Mouse (Mus musculus): Measurements from ENCODE around the gene Eml3. TPM values are rescaled to one million over a fixed set of nuclear protein-coding genes. Genes with fewer than 3 reads are reported as not detected.

Eml3 gene
- 8.6 and 9.1 TPM in 2 replicates for polyA plus RNA-seq (2015; fragmentation: Nextera tagmentation; extraction: Ambion mirVana)

GRCm38 (mm10) chr19:8929224-8930088, at the start of gene Eml3, which contains the start of gene Rom1:
Eml3 (plus strand) TSS chr19:8929552.
Rom1 (minus strand) TSS chr19:8929356.
- peak; percentile 63 for ATAC-seq
- H3K27ac ChIP-seq (ENCODE audit: low read length) = no peak within 1 kb of the TSS
- peaks cover 7% of the 10 kb centered on the region; the same call in 1 of the 2 replicates for H3K4me1 ChIP-seq (ENCODE audit: control insufficient read depth, insufficient read depth, low read length)
- H3K4me2 ChIP-seq (ENCODE audit: low read length) = peak within 1 kb of the TSS; percentile 81
- H3K4me3 ChIP-seq (ENCODE audit: low read depth, low read length) = peak within 1 kb of the TSS; percentile 47
- peak within 1 kb of the TSS; percentile 75 for H3K9ac ChIP-seq (ENCODE audit: low read depth, low read length)
- H3K36me3 ChIP-seq (ENCODE audit: control insufficient read depth, insufficient read depth, low read length) = peaks cover 12% of the 10 kb centered on the region
- no peaks in the 10 kb centered on the region for H3K9me3 ChIP-seq (replicated peaks; ENCODE audit: control insufficient read depth, low read length, poor library complexity, severe bottlenecking)
- no peaks in the 10 kb centered on the region for H3K27me3 ChIP-seq (ENCODE audit: control insufficient read depth, insufficient read depth, low read depth, low read length)
- WGBS = under 1% methylated on average over 65 of the region's 74 CpGs

- Histone ChIP-seq H3K4me2 (ENCODE audit: low read length) (peak within 1 kb of the TSS; percentile 89), H3K27ac (ENCODE audit: low read length) (peak within 1 kb of the TSS; percentile 85), H3K27me3 (ENCODE audit: control insufficient read depth, insufficient read depth, low read depth, low read length) (no peaks in the 10 kb centered on the region), H3K4me3 (ENCODE audit: low read depth, low read length) (peak within 1 kb of the TSS; percentile 77), H3K4me1 (ENCODE audit: control insufficient read depth, insufficient read depth, low read length) (peaks cover 11% of the 10 kb centered on the region), H3K9me3 (replicated peaks; ENCODE audit: control insufficient read depth, low read length, poor library complexity, severe bottlenecking) (no peaks in the 10 kb centered on the region), H3K36me3 (ENCODE audit: control insufficient read depth, insufficient read depth, low read length) (no peaks in the 10 kb centered on the region; the same call in 1 of the 2 replicates), H3K9ac (ENCODE audit: low read depth, low read length) (peak within 1 kb of the TSS; percentile 92)
- WGBS = under 1% methylated on average over 42 of the region's 42 CpGs
- ATAC-seq = peak; percentile 97
These were observed 48.9 kb upstream of the Eml3 start, which contains the start of gene Uqcc3 for GRCm38 (mm10) chr19:8880311-8881033. Uqcc3 (minus strand) TSS chr19:8880923.

GRCm38 (mm10) chr19:8881034-8881392, 48.3 kb upstream of the Eml3 start:
- Histone ChIP-seq H3K4me1 (ENCODE audit: control insufficient read depth, insufficient read depth, low read length) (peaks cover 11% of the 10 kb centered on the region), H3K4me3 (ENCODE audit: low read depth, low read length) (peak overlapping the region; percentile 77), H3K9ac (ENCODE audit: low read depth, low read length) (peak overlapping the region; percentile 92; the same call in 1 of the 2 replicates), H3K4me2 (ENCODE audit: low read length) (peak overlapping the region; percentile 89), H3K27ac (ENCODE audit: low read length) (no peak overlapping the region), H3K27me3 (ENCODE audit: control insufficient read depth, insufficient read depth, low read depth, low read length) (no peaks in the 10 kb centered on the region), H3K9me3 (replicated peaks; ENCODE audit: control insufficient read depth, low read length, poor library complexity, severe bottlenecking) (no peaks in the 10 kb centered on the region), H3K36me3 (ENCODE audit: control insufficient read depth, insufficient read depth, low read length) (no peaks in the 10 kb centered on the region; the same call in 1 of the 2 replicates)
- 10% methylated on average over 3 of the region's 3 CpGs for WGBS
- ATAC-seq = no peak

GRCm38 (mm10) chr19:8883616-8884015, 45.7 kb upstream of the Eml3 start, which contains the start of the genes Lbhd1 and Gm49403:
Lbhd1 (plus strand) TSS chr19:8883732.
Gm49403 (plus strand) TSS chr19:8883930.
- no peak within 1 kb of the TSS for H3K9ac ChIP-seq (ENCODE audit: low read depth, low read length)
- no peaks in the 10 kb centered on the region for H3K9me3 ChIP-seq (replicated peaks; ENCODE audit: control insufficient read depth, low read length, poor library complexity, severe bottlenecking)
- no peak within 1 kb of the TSS for H3K4me2 ChIP-seq (ENCODE audit: low read length)
- no peak within 1 kb of the TSS for H3K27ac ChIP-seq (ENCODE audit: low read length)
- no peaks in the 10 kb centered on the region for H3K36me3 ChIP-seq (ENCODE audit: control insufficient read depth, insufficient read depth, low read length)
- no peak for ATAC-seq
- no peaks in the 10 kb centered on the region for H3K27me3 ChIP-seq (ENCODE audit: control insufficient read depth, insufficient read depth, low read depth, low read length)
- 54% methylated on average over 3 of the region's 3 CpGs for WGBS
- H3K4me3 ChIP-seq (ENCODE audit: low read depth, low read length) = no peak within 1 kb of the TSS
- peaks cover 23% of the 10 kb centered on the region for H3K4me1 ChIP-seq (ENCODE audit: control insufficient read depth, insufficient read depth, low read length)

GRCm38 (mm10) chr19:8886916-8887584, 42.3 kb upstream of the Eml3 start:
- WGBS = 39% methylated on average over 1 of the region's 1 CpGs
- Histone ChIP-seq H3K9ac (ENCODE audit: low read depth, low read length) (peak overlapping the region; percentile 70; the same call in 1 of the 2 replicates), H3K27ac (ENCODE audit: low read length) (no peak overlapping the region), H3K27me3 (ENCODE audit: control insufficient read depth, insufficient read depth, low read depth, low read length) (no peaks in the 10 kb centered on the region), H3K4me2 (ENCODE audit: low read length) (no peak overlapping the region), H3K9me3 (replicated peaks; ENCODE audit: control insufficient read depth, low read length, poor library complexity, severe bottlenecking) (no peaks in the 10 kb centered on the region), H3K36me3 (ENCODE audit: control insufficient read depth, insufficient read depth, low read length) (no peaks in the 10 kb centered on the region), H3K4me1 (ENCODE audit: control insufficient read depth, insufficient read depth, low read length) (peaks cover 19% of the 10 kb centered on the region), H3K4me3 (ENCODE audit: low read depth, low read length) (no peak overlapping the region)
- ATAC-seq = no peak

- Histone ChIP-seq H3K27me3 (ENCODE audit: control insufficient read depth, insufficient read depth, low read depth, low read length) (no peaks in the 10 kb centered on the region), H3K9me3 (replicated peaks; ENCODE audit: control insufficient read depth, low read length, poor library complexity, severe bottlenecking) (no peaks in the 10 kb centered on the region), H3K27ac (ENCODE audit: low read length) (peak overlapping the region; percentile 88; the same call in 1 of the 2 replicates), H3K4me1 (ENCODE audit: control insufficient read depth, insufficient read depth, low read length) (peaks cover 19% of the 10 kb centered on the region), H3K4me2 (ENCODE audit: low read length) (peak overlapping the region; percentile 90), H3K9ac (ENCODE audit: low read depth, low read length) (peak overlapping the region; percentile 70), H3K36me3 (ENCODE audit: control insufficient read depth, insufficient read depth, low read length) (no peaks in the 10 kb centered on the region), H3K4me3 (ENCODE audit: low read depth, low read length) (peak overlapping the region; percentile 71)
- 16% methylated on average over 19 of the region's 19 CpGs for WGBS
- ATAC-seq = no peak
These were observed 41.5 kb upstream of the Eml3 start for GRCm38 (mm10) chr19:8887585-8888463.

GRCm38 (mm10) chr19:8888511-8889385, 40.6 kb upstream of the Eml3 start, which contains the start of the genes 1810009A15Rik and Gm49416:
1810009A15Rik (plus strand) TSS chr19:8888853.
Gm49416 (plus strand) TSS chr19:8888926.
- H3K4me1 ChIP-seq (ENCODE audit: control insufficient read depth, insufficient read depth, low read length) = peaks cover 24% of the 10 kb centered on the region
- H3K36me3 ChIP-seq (ENCODE audit: control insufficient read depth, insufficient read depth, low read length) = no peaks in the 10 kb centered on the region
- WGBS = under 1% methylated on average over 58 of the region's 58 CpGs
- no peaks in the 10 kb centered on the region for H3K27me3 ChIP-seq (ENCODE audit: control insufficient read depth, insufficient read depth, low read depth, low read length)
- H3K27ac ChIP-seq (ENCODE audit: low read length) = peak within 1 kb of the TSS; percentile 88
- ATAC-seq = peak; percentile 95
- peak within 1 kb of the TSS; percentile 90 for H3K4me2 ChIP-seq (ENCODE audit: low read length)
- no peaks in the 10 kb centered on the region for H3K9me3 ChIP-seq (replicated peaks; ENCODE audit: control insufficient read depth, low read length, poor library complexity, severe bottlenecking)
- peak within 1 kb of the TSS; percentile 70 for H3K9ac ChIP-seq (ENCODE audit: low read depth, low read length)
- peak within 1 kb of the TSS; percentile 71 for H3K4me3 ChIP-seq (ENCODE audit: low read depth, low read length)
